In genomic region chr10:40191338-40191979, GRCm38 (mm10) we compare ENCODE assay signal across 7 mouse cellular contexts. TPM values are rescaled to one million over a fixed set of nuclear protein-coding genes. Genes with fewer than 3 reads are reported as not detected.
A peak's percentile ranks its signal among the peaks of the same experiment; 100 is the strongest.
DNase-seq lines count a peak whose midpoint lies in the region; ATAC-seq lines count a peak whose summit lies in the region.

No protein-coding gene starts in this region.

- H3K36me3 ChIP-seq in lung, embryonic 16.5 days (ENCODE audit: control insufficient read depth, insufficient read depth, low read length), result no peaks in the 10 kb centered on the region
- H3K36me3 ChIP-seq in embryonic facial prominence, embryonic 10.5 days (replicated peaks), result no peaks in the 10 kb centered on the region
- H3K36me3 ChIP-seq in intestine, embryonic 14.5 days (ENCODE audit: control insufficient read depth, insufficient read depth, low read length), result no peaks in the 10 kb centered on the region
- no peaks in the 10 kb centered on the region for H3K36me3 ChIP-seq in neural tube, embryonic 14.5 days (ENCODE audit: control insufficient read depth, insufficient read depth, low read length)

- 26% methylated on average over 22 of the region's 22 CpGs for WGBS in lung, embryonic 16.5 days
- WGBS in embryonic facial prominence, embryonic 10.5 days, result 29% methylated on average over 22 of the region's 22 CpGs
- 21% methylated on average over 22 of the region's 22 CpGs for WGBS in intestine, embryonic 14.5 days
- WGBS in neural tube, embryonic 14.5 days, result 48% methylated on average over 22 of the region's 22 CpGs

- H3K4me3 ChIP-seq in lung, embryonic 16.5 days (ENCODE audit: low read length), result peak overlapping the region; percentile 12
- peak overlapping the region; percentile 48 for H3K4me3 ChIP-seq in embryonic facial prominence, embryonic 10.5 days
- H3K4me3 ChIP-seq in intestine, embryonic 14.5 days (ENCODE audit: low read depth, low read length), result peak overlapping the region; percentile 16; the same call in 1 of the 2 replicates
- H3K4me3 ChIP-seq in neural tube, embryonic 14.5 days (ENCODE audit: low read depth, low read length), result no peak overlapping the region

- no peak for ATAC-seq in lung, embryonic 16.5 days (ENCODE audit: low read depth)
- no peak for ATAC-seq in intestine, embryonic 14.5 days (replicated peaks; ENCODE audit: low FRiP score, low TSS enrichment, low read depth)
- ATAC-seq in neural tube, embryonic 14.5 days (ENCODE audit: low read depth), result no peak

- no peak overlapping the region for H3K27ac ChIP-seq in lung, embryonic 16.5 days (ENCODE audit: low read length)
- peak overlapping the region; percentile 76 for H3K27ac ChIP-seq in embryonic facial prominence, embryonic 10.5 days (replicated peaks)
- H3K27ac ChIP-seq in intestine, embryonic 14.5 days (ENCODE audit: low read depth), result no peak overlapping the region
- no peak overlapping the region for H3K27ac ChIP-seq in neural tube, embryonic 14.5 days (ENCODE audit: low read depth, low read length)

- no peak overlapping the region for H3K9ac ChIP-seq in lung, embryonic 16.5 days (ENCODE audit: low read length)
- H3K9ac ChIP-seq in intestine, embryonic 14.5 days (ENCODE audit: low read length), result peak overlapping the region; percentile 8; the same call in 1 of the 2 replicates
- no peak overlapping the region for H3K9ac ChIP-seq in neural tube, embryonic 14.5 days (replicated peaks; ENCODE audit: low read depth, low read length)

- H3K9me3 ChIP-seq in lung, embryonic 16.5 days (ENCODE audit: control insufficient read depth, low read length), result no peaks in the 10 kb centered on the region
- no peaks in the 10 kb centered on the region for H3K9me3 ChIP-seq in embryonic facial prominence, embryonic 10.5 days
- H3K9me3 ChIP-seq in intestine, embryonic 14.5 days (ENCODE audit: control insufficient read depth, low read length), result no peaks in the 10 kb centered on the region
- no peaks in the 10 kb centered on the region for H3K9me3 ChIP-seq in neural tube, embryonic 14.5 days (ENCODE audit: control insufficient read depth, low read length)

- H3K27me3 ChIP-seq in lung, embryonic 16.5 days (ENCODE audit: control insufficient read depth, insufficient read depth, low read depth, low read length), result peaks cover 3% of the 10 kb centered on the region; the same call in 1 of the 2 replicates
- peaks cover 15% of the 10 kb centered on the region; the same call in 1 of the 2 replicates for H3K27me3 ChIP-seq in embryonic facial prominence, embryonic 10.5 days (replicated peaks; ENCODE audit: low read depth, poor library complexity, severe bottlenecking)
- no peaks in the 10 kb centered on the region for H3K27me3 ChIP-seq in intestine, embryonic 14.5 days (replicated peaks; ENCODE audit: control insufficient read depth, insufficient read depth, low read length)
- no peaks in the 10 kb centered on the region for H3K27me3 ChIP-seq in neural tube, embryonic 14.5 days (ENCODE audit: control insufficient read depth, insufficient read depth, low read length)

- H3K4me1 ChIP-seq in lung, embryonic 16.5 days (replicated peaks; ENCODE audit: control insufficient read depth, insufficient read depth, low read length), result no peaks in the 10 kb centered on the region
- H3K4me1 ChIP-seq in embryonic facial prominence, embryonic 10.5 days, result peaks cover 30% of the 10 kb centered on the region
- H3K4me1 ChIP-seq in intestine, embryonic 14.5 days (replicated peaks; ENCODE audit: control insufficient read depth, insufficient read depth, low read length), result peaks cover 7% of the 10 kb centered on the region; the same call in 1 of the 2 replicates
- H3K4me1 ChIP-seq in neural tube, embryonic 14.5 days (ENCODE audit: control insufficient read depth, insufficient read depth, low read length), result no peaks in the 10 kb centered on the region

- peak overlapping the region; percentile 41 for H3K4me2 ChIP-seq in lung, embryonic 16.5 days (ENCODE audit: low read depth, low read length)
- peak overlapping the region; percentile 56 for H3K4me2 ChIP-seq in intestine, embryonic 14.5 days (ENCODE audit: low read length)
- H3K4me2 ChIP-seq in neural tube, embryonic 14.5 days (ENCODE audit: low read depth, low read length), result peak overlapping the region; percentile 7; the same call in 1 of the 2 replicates

- no peak for DNase-seq in lung, postnatal 36 days
- peak; percentile 45 for DNase-seq in embryonic facial prominence, embryonic 10.5 days (ENCODE audit: low spot score)
- no peak for DNase-seq in intestine, embryonic 14.5 days (ENCODE audit: low spot score)
- no peak for DNase-seq in urinary bladder, postnatal 10 days (ENCODE audit: low spot score)
- no peak for DNase-seq in adrenal gland, postnatal 4 days (ENCODE audit: low spot score in 2 of 2)

RNA-seq across cellular contexts. Expression of gene Slc16a10, which starts 49.4 kb away (rescaled TPM):
- polyA plus RNA-seq in lung, embryonic 16.5 days (2015; fragmentation: Nextera tagmentation; extraction: Ambion mirVana), result 5.0 and 7.8 TPM in 2 replicates
- polyA plus RNA-seq in embryonic facial prominence, embryonic 10.5 days (2016; fragmentation: Nextera tagmentation; extraction: Ambion mirVana), result 6.0 and 7.8 TPM in 2 replicates
- 26.2 and 26.6 TPM in 2 replicates for polyA plus RNA-seq in intestine, embryonic 14.5 days (2014; fragmentation: Nextera tagmentation; extraction: Ambion mirVana)
- 1.9 and 2.9 TPM in 2 replicates for polyA plus RNA-seq in neural tube, embryonic 14.5 days (2014; fragmentation: Nextera tagmentation; extraction: Ambion mirVana)
- total RNA-seq in adrenal gland, postnatal 4 days (2021), result 10 to 100 TPM; 17.4 to 19.3 TPM

RNA-seq across cellular contexts. Expression of gene Rpf2, which starts 55.4 kb away (rescaled TPM):
- polyA plus RNA-seq in lung, embryonic 16.5 days (2015; fragmentation: Nextera tagmentation; extraction: Ambion mirVana), result 50.6 and 52.4 TPM in 2 replicates
- polyA plus RNA-seq in embryonic facial prominence, embryonic 10.5 days (2016; fragmentation: Nextera tagmentation; extraction: Ambion mirVana), result 79.1 and 89.3 TPM in 2 replicates
- polyA plus RNA-seq in intestine, embryonic 14.5 days (2014; fragmentation: Nextera tagmentation; extraction: Ambion mirVana), result 77.7 and 77.9 TPM in 2 replicates
- polyA plus RNA-seq in neural tube, embryonic 14.5 days (2014; fragmentation: Nextera tagmentation; extraction: Ambion mirVana), result 71.8 and 81.9 TPM in 2 replicates
- total RNA-seq in adrenal gland, postnatal 4 days (2021), result 10 to 100 TPM; 23.3 to 26.4 TPM
